8 mouse cellular contexts compared by ENCODE assay signal in genomic region chr14:31017854-31018253, GRCm38 (mm10). TPM values are rescaled to one million over a fixed set of nuclear protein-coding genes. Genes with fewer than 3 reads are reported as not detected.
DNase-seq lines count a peak whose midpoint lies in the region; ATAC-seq and TF ChIP-seq lines count a peak whose summit lies in the region.

No protein-coding gene starts in this region.

- no peak for TF ChIP-seq POLR2A in bone marrow macrophage, adult 2 months (IDR thresholded peaks at IDR 0.05; ENCODE audit: borderline replicate concordance, low read depth, low read length)

- DNase-seq in left cerebral cortex, adult 2 months (ENCODE audit: extremely low spot score in 1 of 2, low spot score in 2 of 2) = no peak
- DNase-seq in left cerebral cortex, postnatal 36 days (ENCODE audit: low spot score in 2 of 2) = no peak
- DNase-seq in retina, embryonic 14.5 days (ENCODE audit: low spot score) = peak; percentile 50
- DNase-seq in cerebellum, adult 9-11 months = no peak
- DNase-seq in cerebellum, adult 8-10 months = no peak

- peak overlapping the region; percentile 77 for H3K4me2 ChIP-seq in heart, embryonic 15.5 days
- peak overlapping the region; percentile 95 for H3K4me2 ChIP-seq in liver, embryonic 12.5 days

- no peaks in the 10 kb centered on the region for H3K27me3 ChIP-seq in heart, embryonic 15.5 days
- no peaks in the 10 kb centered on the region for H3K27me3 ChIP-seq in liver, embryonic 12.5 days (replicated peaks)

- H3K9ac ChIP-seq in heart, embryonic 15.5 days = peak overlapping the region; percentile 97
- H3K9ac ChIP-seq in liver, embryonic 12.5 days = peak overlapping the region; percentile 89

- H3K4me1 ChIP-seq in bone marrow macrophage, adult 2 months (ENCODE audit: control insufficient read depth, insufficient read depth, low read length) = peaks cover 23% of the 10 kb centered on the region
- peaks cover 18% of the 10 kb centered on the region for H3K4me1 ChIP-seq in heart, embryonic 15.5 days (replicated peaks)
- peaks cover 53% of the 10 kb centered on the region for H3K4me1 ChIP-seq in liver, embryonic 12.5 days

- H3K36me3 ChIP-seq in heart, embryonic 15.5 days = peaks cover 53% of the 10 kb centered on the region
- H3K36me3 ChIP-seq in liver, embryonic 12.5 days = peaks cover 60% of the 10 kb centered on the region

- intact Hi-C loops in left cerebral cortex, adult 2 months (cut with DNase I) = loop anchor here (5.0 kb wide), 1 partner anchor 234 kb away; the partner anchor contains the start of genes Bap1 and Phf7
- intact Hi-C loops in left cerebral cortex, postnatal 36 days (cut with DNase I) = loop anchor here (2.0 to 10.0 kb wide), 2 partner anchors 17 to 177 kb away; partner anchors contain the start of genes Glt8d1 and Spcs1

- ATAC-seq in heart, embryonic 15.5 days (replicated peaks; ENCODE audit: insufficient number of reproducible peaks, insufficient read depth, low FRiP score, low read depth) = no peak
- no peak for ATAC-seq in liver, embryonic 12.5 days

- no peak; the same call in 1 of the 2 replicates for TF ChIP-seq CTCF in left cerebral cortex, adult 2 months (IDR thresholded peaks at IDR 0.05)
- TF ChIP-seq CTCF in bone marrow macrophage, adult 2 months (IDR thresholded peaks at IDR 0.05; ENCODE audit: low read depth, low read length) = no peak

- H3K4me3 ChIP-seq in left cerebral cortex, adult 2 months = peak overlapping the region; percentile 92
- peak overlapping the region; percentile 99 for H3K4me3 ChIP-seq in bone marrow macrophage, adult 2 months (ENCODE audit: insufficient read depth, low read length)
- peak overlapping the region; percentile 79 for H3K4me3 ChIP-seq in heart, embryonic 15.5 days
- peak overlapping the region; percentile 79 for H3K4me3 ChIP-seq in liver, embryonic 12.5 days

- H3K27ac ChIP-seq in left cerebral cortex, adult 2 months = no peak overlapping the region
- peak overlapping the region; percentile 84 for H3K27ac ChIP-seq in bone marrow macrophage, adult 2 months (ENCODE audit: insufficient read depth, low read depth, low read length)
- H3K27ac ChIP-seq in heart, embryonic 15.5 days = no peak overlapping the region
- H3K27ac ChIP-seq in liver, embryonic 12.5 days = peak overlapping the region; percentile 99

- WGBS in heart, embryonic 15.5 days = 0% methylated on average over 2 of the region's 2 CpGs
- WGBS in liver, embryonic 12.5 days (ENCODE audit: insufficient replicate concordance) = 0% methylated on average over 2 of the region's 2 CpGs

- H3K9me3 ChIP-seq in heart, embryonic 15.5 days (replicated peaks) = no peaks in the 10 kb centered on the region
- no peaks in the 10 kb centered on the region for H3K9me3 ChIP-seq in liver, embryonic 12.5 days (replicated peaks)

RNA-seq across cellular contexts. Expression of gene Pbrm1, which starts 1.1 kb away (rescaled TPM):
- 10 to 100 TPM; 56.9 to 58.0 TPM for total RNA-seq in left cerebral cortex, adult 2 months (2021)
- 10 to 100 TPM; 50.1 to 57.6 TPM for total RNA-seq in left cerebral cortex, postnatal 36 days (2021)
- 33.7 and 34.4 TPM in 2 replicates for polyA plus RNA-seq in bone marrow macrophage, adult 2 months (2012; ENCODE audit: insufficient read depth, insufficient read length, missing spikeins)
- 91.4 and 101 TPM in 2 replicates for polyA plus RNA-seq in heart, embryonic 15.5 days (2015; fragmentation: Nextera tagmentation; extraction: Ambion mirVana)
- polyA plus RNA-seq in liver, embryonic 12.5 days (2016; fragmentation: Nextera tagmentation; extraction: Ambion mirVana) = 94.9 and 95.8 TPM in 2 replicates

RNA-seq across cellular contexts. Expression of gene Gnl3, which starts 1.1 kb away (rescaled TPM):
- 10 to 100 TPM; 50.5 to 51.0 TPM for total RNA-seq in left cerebral cortex, adult 2 months (2021)
- total RNA-seq in left cerebral cortex, postnatal 36 days (2021) = 10 to 100 TPM; 41.8 to 53.9 TPM
- polyA plus RNA-seq in bone marrow macrophage, adult 2 months (2012; ENCODE audit: insufficient read depth, insufficient read length, missing spikeins) = 25.4 and 26.5 TPM in 2 replicates
- polyA plus RNA-seq in heart, embryonic 15.5 days (2015; fragmentation: Nextera tagmentation; extraction: Ambion mirVana) = 54.2 and 55.1 TPM in 2 replicates
- 156 and 166 TPM in 2 replicates for polyA plus RNA-seq in liver, embryonic 12.5 days (2016; fragmentation: Nextera tagmentation; extraction: Ambion mirVana)

RNA-seq across cellular contexts. Expression of gene Spcs1, which starts 16.4 kb away (rescaled TPM):
- total RNA-seq in left cerebral cortex, adult 2 months (2021) = 100 to 1,000 TPM; 137 to 156 TPM
- total RNA-seq in left cerebral cortex, postnatal 36 days (2021) = 100 to 1,000 TPM; 151 to 164 TPM
- 231 and 244 TPM in 2 replicates for polyA plus RNA-seq in bone marrow macrophage, adult 2 months (2012; ENCODE audit: insufficient read depth, insufficient read length, missing spikeins)
- polyA plus RNA-seq in heart, embryonic 15.5 days (2015; fragmentation: Nextera tagmentation; extraction: Ambion mirVana) = 310 and 368 TPM in 2 replicates
- 296 and 308 TPM in 2 replicates for polyA plus RNA-seq in liver, embryonic 12.5 days (2016; fragmentation: Nextera tagmentation; extraction: Ambion mirVana)

RNA-seq across cellular contexts. Expression of gene Glt8d1, which starts 16.7 kb away (rescaled TPM):
- total RNA-seq in left cerebral cortex, adult 2 months (2021) = 10 to 100 TPM; 42.1 to 44.3 TPM
- total RNA-seq in left cerebral cortex, postnatal 36 days (2021) = 10 to 100 TPM; 27.9 to 43.2 TPM
- polyA plus RNA-seq in bone marrow macrophage, adult 2 months (2012; ENCODE audit: insufficient read depth, insufficient read length, missing spikeins) = 62.2 and 65.6 TPM in 2 replicates
- 45.2 and 46.8 TPM in 2 replicates for polyA plus RNA-seq in heart, embryonic 15.5 days (2015; fragmentation: Nextera tagmentation; extraction: Ambion mirVana)
- 23.5 and 23.9 TPM in 2 replicates for polyA plus RNA-seq in liver, embryonic 12.5 days (2016; fragmentation: Nextera tagmentation; extraction: Ambion mirVana)

Comparison
In these comparisons a context has a peak if more than half of its experiments do, and no peak if none do; other contexts are left out.
1. H3K27ac ChIP-seq: peak in bone marrow macrophage, adult 2 months (single experiment) and liver, embryonic 12.5 days (single experiment); none in left cerebral cortex, adult 2 months (single experiment) and heart, embryonic 15.5 days (single experiment).
2. Peak in every context shown above with its lines, with median percentiles within 50 percentile points of each other: H3K4me3 ChIP-seq.